Mouse (Mus musculus) embryonic facial prominence, embryonic 14.5 days (tissue): Measurements from ENCODE around the gene Parp8. TPM values are rescaled to one million over a fixed set of nuclear protein-coding genes. Genes with fewer than 3 reads are reported as not detected.

Experiments used
- ATAC-seq: fragments of 200-750 bp; cut with Nextera tagmentation; 2 replicates; pipeline ENCODE4 v1.8.0; 2017; ENCODE audit warnings: low read depth, moderate number of reproducible peaks, moderate TSS enrichment
- DNase-seq: peaks from one replicate; pipeline ENCODE4 v3.0.0-alpha.2; 2015; ENCODE audit warnings: low spot score
- H3K27ac ChIP-seq: fragments of 300-500 bp; sonication (generic); replicated peaks from 2 replicates; pipeline ENCODE4 v1.5.1; 2014; ENCODE audit warnings: low read depth, mild to moderate bottlenecking, low read length, moderate library complexity
- H3K27me3 ChIP-seq: fragments of 300-500 bp; sonication (generic); replicated peaks from 2 replicates; pipeline ENCODE4 v1.6.1; 2014; ENCODE audit warnings: low read length; ENCODE audit not compliant: control insufficient read depth, insufficient read depth
- H3K36me3 ChIP-seq: fragments of 300-500 bp; sonication (generic); 2 replicates; pipeline ENCODE4 v1.6.1; 2014; ENCODE audit warnings: low read length, mixed read lengths; ENCODE audit not compliant: control insufficient read depth, insufficient read depth
- H3K4me1 ChIP-seq: fragments of 300-500 bp; sonication (generic); 2 replicates; pipeline ENCODE4 v1.6.1; 2014; ENCODE audit warnings: antibody characterized with exemption, low read length; ENCODE audit not compliant: control insufficient read depth, insufficient read depth
- H3K4me2 ChIP-seq: fragments of 300-500 bp; sonication (generic); 2 replicates; pipeline ENCODE4 v1.6.1; 2014; ENCODE audit warnings: low read depth, mild to moderate bottlenecking, low read length, moderate library complexity, mixed read lengths
- H3K4me3 ChIP-seq: fragments of 300-500 bp; sonication (generic); 2 replicates; pipeline ENCODE4 v1.5.1; 2014; ENCODE audit warnings: low read depth, mild to moderate bottlenecking, low read length
- H3K9ac ChIP-seq: fragments of 300-500 bp; sonication (generic); 2 replicates; pipeline ENCODE4 v1.6.1; 2014; ENCODE audit warnings: low read depth, mild to moderate bottlenecking, low read length, moderate library complexity, mixed read lengths
- H3K9me3 ChIP-seq: fragments of 300-500 bp; sonication (generic); 2 replicates; pipeline ENCODE4 v1.6.1; 2016; ENCODE audit warnings: low read length; ENCODE audit not compliant: control insufficient read depth
- WGBS: fragments of 180-500 bp; shearing (Covaris S2); extraction: QIAGEN DNeasy Blood & Tissue Kit; methylation state at CpG from one replicate; pipeline ENCODE4 v1.1.7; 2014; 5-methylcytosine and 5-hydroxymethylcytosine counted together
- polyA plus RNA-seq: library from polyadenylated mRNA; unstranded; fragments of >200 nt; fragmentation: Nextera tagmentation; extraction: Ambion mirVana; gene quantifications from 2 replicates; pipeline ENCODE4 v1.2.1, GENCODE M21; 2014

Parp8 gene
- polyA plus RNA-seq, 1 experiment from 2014 or later: 19.8 TPM

DNA sequence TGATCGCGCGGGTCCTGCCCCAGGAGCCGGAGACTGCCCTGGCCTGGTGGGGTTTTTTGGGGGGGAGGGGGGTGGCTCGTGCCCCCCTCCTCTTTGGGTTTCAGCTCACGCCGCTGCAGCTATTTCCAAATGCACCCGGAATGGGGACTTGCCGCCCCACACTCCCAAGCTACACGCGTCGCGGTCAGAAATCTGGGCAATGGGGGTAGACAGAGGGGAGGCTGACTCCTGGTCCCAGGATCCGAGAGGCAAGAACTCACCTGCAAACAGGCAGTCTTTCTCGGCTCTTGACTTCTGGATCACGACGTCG is 466 bp downstream of the Parp8 start:
- H3K27ac ChIP-seq: peak overlapping the region; percentile 96
- peaks cover 28% of the 10 kb centered on the region for H3K4me1 ChIP-seq
- H3K27me3 ChIP-seq: no peaks in the 10 kb centered on the region
- H3K4me2 ChIP-seq: peak overlapping the region; percentile 78
- H3K36me3 ChIP-seq: no peaks in the 10 kb centered on the region
- H3K4me3 ChIP-seq: peak overlapping the region; percentile 91
- H3K9ac ChIP-seq: peak overlapping the region; percentile 96
- H3K9me3 ChIP-seq: no peaks in the 10 kb centered on the region
- ATAC-seq: peak; percentile 23
- no peak for DNase-seq
- 0% methylated on average over 11 of the region's 18 CpGs for WGBS

DNA sequence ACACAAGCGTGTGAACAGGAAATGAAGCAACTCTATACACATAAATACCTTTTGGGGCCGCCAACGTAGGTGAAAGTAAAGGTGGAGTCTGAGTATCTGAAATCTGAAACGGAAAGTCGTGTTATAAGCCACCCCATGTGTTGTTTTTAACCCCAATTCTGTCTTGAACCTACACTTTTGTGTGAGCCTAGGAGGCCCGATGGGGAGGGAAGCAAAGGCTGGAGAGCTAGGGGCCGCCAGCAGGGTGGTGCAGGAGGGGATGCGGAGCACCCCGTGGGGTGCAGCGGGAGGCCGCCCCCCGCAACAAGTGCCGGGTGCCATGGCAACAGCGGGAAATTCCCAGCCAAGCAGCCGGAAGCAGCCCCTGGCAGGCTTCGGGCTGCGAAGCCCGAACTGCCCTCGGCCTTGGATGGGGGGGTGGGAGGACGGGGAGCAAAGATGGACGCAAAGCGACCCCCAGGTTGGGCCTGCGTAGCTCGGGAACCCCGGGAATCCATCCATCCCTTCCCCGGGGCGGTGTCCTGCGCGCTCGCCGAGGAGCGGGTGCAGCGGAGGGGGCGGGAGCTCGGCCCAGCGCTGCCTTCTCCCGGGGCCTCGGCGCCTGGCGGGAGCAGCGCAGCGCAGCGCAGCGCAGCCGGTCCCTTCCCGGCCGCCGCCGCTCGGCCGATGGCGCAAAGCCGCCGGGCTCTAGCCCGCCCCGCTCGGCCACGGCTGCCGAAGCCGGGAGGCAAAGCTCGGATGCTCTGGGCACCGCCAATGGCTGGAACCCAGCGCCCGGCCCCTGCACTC is 1.0 kb downstream of the Parp8 start:
- peaks cover 28% of the 10 kb centered on the region for H3K4me1 ChIP-seq
- WGBS: 1% methylated on average over 16 of the region's 64 CpGs
- peak overlapping the region; percentile 91 for H3K4me3 ChIP-seq
- ATAC-seq (peak; percentile 78), DNase-seq (peak; percentile 80)
- no peaks in the 10 kb centered on the region for H3K36me3 ChIP-seq
- no peaks in the 10 kb centered on the region for H3K27me3 ChIP-seq
- no peaks in the 10 kb centered on the region for H3K9me3 ChIP-seq
- peak overlapping the region; percentile 96 for H3K27ac ChIP-seq
- peak overlapping the region; percentile 78 for H3K4me2 ChIP-seq
- peak overlapping the region; percentile 96 for H3K9ac ChIP-seq

DNA sequence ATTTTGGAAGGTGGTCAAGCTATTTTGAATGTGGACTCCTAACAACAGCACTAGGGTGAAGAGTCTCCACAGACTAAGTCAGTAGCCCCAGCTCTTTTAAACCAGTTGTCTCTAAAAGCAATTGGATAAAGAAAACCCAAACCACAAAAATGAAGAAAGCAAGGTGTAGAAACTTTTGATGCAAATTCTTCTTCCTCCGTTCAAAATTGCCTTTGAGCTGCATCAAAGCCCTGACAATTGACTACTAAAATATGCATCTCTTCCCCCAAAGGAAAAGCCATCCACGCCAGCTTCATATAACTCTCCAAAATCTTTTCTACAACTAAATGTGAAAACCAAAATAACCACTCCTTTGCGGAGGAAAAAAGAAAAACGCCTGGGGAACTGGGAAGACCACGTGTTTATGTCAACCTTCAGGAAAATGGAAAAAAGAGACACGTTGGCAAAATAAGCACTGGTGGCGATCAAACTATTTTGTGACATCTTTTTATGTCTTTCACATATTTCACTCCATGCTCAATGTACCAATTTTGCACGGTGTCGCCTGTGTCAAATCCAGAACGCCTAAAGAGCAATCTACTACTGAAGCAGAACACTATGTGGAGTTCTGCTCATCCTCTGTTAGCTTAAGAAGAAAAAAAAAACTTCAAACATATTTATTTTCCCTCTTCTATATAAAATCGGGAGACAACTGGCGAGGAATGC is 1.8 kb downstream of the Parp8 start:
- no peaks in the 10 kb centered on the region for H3K9me3 ChIP-seq

DNA sequence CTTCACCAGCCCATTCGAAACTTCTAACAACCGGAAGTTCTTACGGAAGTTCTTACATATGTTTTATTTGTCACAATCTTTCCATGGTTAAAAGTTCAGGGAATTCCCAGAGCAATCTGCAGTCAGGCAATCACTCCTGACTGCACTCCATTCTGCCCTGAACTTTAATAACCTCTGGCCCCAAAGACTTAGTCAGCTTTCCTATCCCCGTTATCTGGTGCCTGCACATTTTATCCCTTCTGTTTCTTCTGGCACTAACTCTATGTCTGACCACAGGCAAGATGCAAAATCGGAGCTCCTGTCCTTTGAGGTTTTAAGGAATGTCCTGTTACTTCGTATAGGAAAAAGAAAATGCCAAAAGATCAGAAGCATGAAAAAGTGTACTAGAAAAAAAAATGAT is 4.7 kb downstream of the Parp8 start:
- no peak overlapping the region for H3K4me2 ChIP-seq
- ATAC-seq: no peak
- no peaks in the 10 kb centered on the region for H3K9me3 ChIP-seq
- WGBS: 46% methylated on average over 6 of the region's 6 CpGs
- H3K4me1 ChIP-seq: peaks cover 15% of the 10 kb centered on the region
- DNase-seq: no peak
- H3K36me3 ChIP-seq: no peaks in the 10 kb centered on the region
- no peak overlapping the region for H3K4me3 ChIP-seq
- H3K9ac ChIP-seq: no peak overlapping the region
- no peaks in the 10 kb centered on the region for H3K27me3 ChIP-seq
- H3K27ac ChIP-seq: no peak overlapping the region

More for the DNA sequence above, 1.8 kb downstream of the Parp8 start:
- H3K4me3 ChIP-seq: peak overlapping the region; percentile 91
- H3K36me3 ChIP-seq: no peaks in the 10 kb centered on the region
- H3K4me1 ChIP-seq: peaks cover 28% of the 10 kb centered on the region
- H3K9ac ChIP-seq: peak overlapping the region; percentile 96
- H3K27me3 ChIP-seq: no peaks in the 10 kb centered on the region
- peak overlapping the region; percentile 96; the same call in 1 of the 2 replicates for H3K27ac ChIP-seq
- ATAC-seq: no peak
- WGBS: 6% methylated on average over 12 of the region's 12 CpGs
- DNase-seq: no peak
- peak overlapping the region; percentile 78 for H3K4me2 ChIP-seq

DNA sequence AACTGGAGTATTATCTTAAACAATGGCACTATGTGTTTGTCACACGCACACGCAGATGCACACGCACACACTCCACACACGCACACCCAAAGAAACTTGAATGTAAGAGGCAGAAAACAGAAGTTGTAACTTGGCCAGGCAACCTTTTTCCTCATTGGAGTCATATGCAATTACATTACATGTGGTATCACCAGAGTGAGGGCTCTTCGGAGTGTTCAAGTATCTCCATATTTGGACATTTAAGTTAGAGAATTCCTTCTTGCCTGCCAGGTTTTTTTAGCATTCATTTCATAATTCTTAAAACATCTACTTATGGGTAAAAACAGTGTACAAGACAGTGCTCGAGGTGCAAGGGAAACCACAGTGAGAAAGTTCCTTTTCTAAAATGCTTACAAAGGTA is 6.7 kb downstream of the Parp8 start:
- DNase-seq: no peak
- Histone ChIP-seq H3K9me3 (no peaks in the 10 kb centered on the region), H3K36me3 (no peaks in the 10 kb centered on the region), H3K4me3 (no peak overlapping the region), H3K27ac (no peak overlapping the region), H3K4me2 (no peak overlapping the region), H3K4me1 (peaks cover 15% of the 10 kb centered on the region), H3K9ac (no peak overlapping the region), H3K27me3 (no peaks in the 10 kb centered on the region)
- 83% methylated on average over 6 of the region's 6 CpGs for WGBS
- no peak for ATAC-seq

DNA sequence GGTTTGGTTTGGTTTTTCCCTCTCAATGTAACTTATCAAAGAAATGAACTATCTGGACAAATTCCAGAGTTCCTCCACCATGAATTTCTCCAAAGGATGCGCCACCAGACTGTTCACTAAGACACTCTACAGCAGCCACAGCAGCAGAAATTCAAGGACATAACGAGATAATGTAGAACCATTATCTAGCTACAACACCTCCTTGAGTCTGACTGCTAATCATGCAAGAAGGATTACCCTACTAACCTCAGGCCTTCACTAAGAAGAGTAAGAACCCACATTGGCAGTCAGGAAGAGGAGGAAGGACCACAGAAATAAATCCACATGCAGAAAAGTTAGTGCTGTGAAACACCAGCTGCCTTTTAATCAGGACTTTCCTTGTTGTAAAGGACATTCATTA is 11.8 kb downstream of the Parp8 start:
- Histone ChIP-seq H3K27me3 (no peaks in the 10 kb centered on the region), H3K4me3 (no peak overlapping the region), H3K9ac (no peak overlapping the region), H3K27ac (no peak overlapping the region), H3K4me1 (no peaks in the 10 kb centered on the region), H3K9me3 (peaks cover 8% of the 10 kb centered on the region), H3K4me2 (no peak overlapping the region), H3K36me3 (0 out of 2 replicates have a peak, but pooled peaks cover 3% of the 10 kb centered on the region)
- ATAC-seq (no peak), DNase-seq (no peak)
- 93% methylated on average over 2 of the region's 2 CpGs for WGBS

DNA sequence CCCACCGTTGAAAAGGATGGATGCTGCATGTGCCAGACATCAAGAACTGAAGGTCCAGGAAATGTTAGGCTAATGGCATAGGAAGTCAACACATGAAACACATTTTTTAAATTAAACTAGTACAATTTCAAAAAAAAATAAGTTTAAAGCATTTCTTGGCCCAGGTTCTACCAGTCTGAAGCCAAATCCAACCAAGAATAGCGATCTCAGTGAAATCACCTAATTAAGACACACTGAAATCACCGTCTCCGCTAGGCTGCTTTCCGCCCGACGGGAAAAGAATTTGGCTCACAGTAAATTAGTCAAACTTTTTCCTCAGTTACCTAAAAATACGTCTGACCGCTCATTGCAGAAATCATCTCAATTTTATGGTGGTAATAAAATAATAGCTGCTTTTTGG is 13.3 kb downstream of the Parp8 start:
- no peak overlapping the region for H3K27ac ChIP-seq
- H3K36me3 ChIP-seq: 0 out of 2 replicates have a peak, but pooled peaks cover 3% of the 10 kb centered on the region
- H3K4me3 ChIP-seq: no peak overlapping the region
- DNase-seq (peak; percentile 71), ATAC-seq (no peak)
- no peak overlapping the region for H3K9ac ChIP-seq
- 80% methylated on average over 9 of the region's 9 CpGs for WGBS
- no peak overlapping the region for H3K4me2 ChIP-seq
- H3K4me1 ChIP-seq: no peaks in the 10 kb centered on the region
- peaks cover 8% of the 10 kb centered on the region for H3K9me3 ChIP-seq
- no peaks in the 10 kb centered on the region for H3K27me3 ChIP-seq

DNA sequence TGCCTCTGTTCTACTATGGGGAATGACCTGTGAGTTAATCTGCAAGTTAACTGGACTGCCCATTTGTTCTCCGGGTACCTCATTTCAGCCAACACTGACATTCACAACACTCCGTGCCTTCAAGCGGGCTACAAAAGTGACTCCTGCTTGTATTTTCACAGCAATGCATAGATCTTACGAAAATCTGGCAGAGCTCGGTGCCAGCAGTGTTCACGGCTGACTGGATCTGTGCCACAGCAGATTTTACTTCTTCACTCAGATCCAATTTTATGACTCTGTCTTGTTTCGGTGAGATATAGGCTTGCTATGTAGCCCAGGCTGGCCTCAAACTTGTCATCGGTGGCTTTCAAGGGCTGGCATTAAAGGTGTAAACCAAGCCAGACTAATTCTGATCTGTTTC is 15.2 kb downstream of the Parp8 start:
- Histone ChIP-seq H3K36me3 (0 out of 2 replicates have a peak, but pooled peaks cover 3% of the 10 kb centered on the region), H3K4me3 (no peak overlapping the region), H3K27ac (no peak overlapping the region), H3K27me3 (no peaks in the 10 kb centered on the region), H3K9me3 (peaks cover 8% of the 10 kb centered on the region), H3K9ac (no peak overlapping the region), H3K4me1 (0 out of 2 replicates have a peak, but pooled peaks cover 5% of the 10 kb centered on the region), H3K4me2 (no peak overlapping the region)
- DNase-seq: peak; percentile 48
- 68% methylated on average over 8 of the region's 8 CpGs for WGBS
- ATAC-seq: no peak
